Mouse (Mus musculus): ENCODE results near the gene Prkd1. TPM values are rescaled to one million over a fixed set of nuclear protein-coding genes. Genes with fewer than 3 reads are reported as not detected.

Prkd1 gene
- polyA plus RNA-seq, 3 experiments from 2014 or later, result not detected

GRCm38 (mm10) chr12:50314634-50315033 lies 334.3 kb downstream of the Prkd1 start:
- no peak for ATAC-seq

- no peak for ATAC-seq
Observed at GRCm38 (mm10) chr12:50309276-50309675, 339.6 kb downstream of the Prkd1 start.

- no peak for ATAC-seq
Observed at GRCm38 (mm10) chr12:50301334-50301733, 347.6 kb downstream of the Prkd1 start.

- no peak for ATAC-seq
Observed at GRCm38 (mm10) chr12:50296067-50296466, 352.8 kb downstream of the Prkd1 start.

GRCm38 (mm10) chr12:50295549-50295948 lies 353.3 kb downstream of the Prkd1 start:
- ATAC-seq, result no peak

GRCm38 (mm10) chr12:50292834-50293233 lies 356.1 kb downstream of the Prkd1 start:
- ATAC-seq, result no peak

All from inflammation-experienced regulatory T-cells, adult 6 months (primary cell).